Mouse (Mus musculus): Measurements from ENCODE around the gene Awat2.

GRCm38 (mm10) chrX:100409245-100409644, 33.3 kb downstream of the Awat2 start:
- TF ChIP-seq MAX (IDR thresholded peaks at IDR 0.05; ENCODE audit: low read length) (no peak), CTCF (IDR thresholded peaks at IDR 0.05 in 2 of 3, conservative IDR thresholded peaks at IDR 0.05 in 1 of 3; ENCODE audit: control insufficient read depth in 1 of 3, insufficient read depth in 1 of 3, low read depth in 2 of 3, low read length in 3 of 3, poor library complexity in 1 of 3, severe bottlenecking in 1 of 3) (no peak), SMC3 (IDR thresholded peaks at IDR 0.05; ENCODE audit: low read depth, low read length) (no peak), ZC3H11A (IDR thresholded peaks at IDR 0.05; ENCODE audit: low read depth, low read length) (no peak), USF1 (IDR thresholded peaks at IDR 0.05; ENCODE audit: low read depth, low read length) (no peak), EP300 (IDR thresholded peaks at IDR 0.05; ENCODE audit: low read depth in 1 of 2, low read length in 2 of 2) (no peak), ZNF384 (IDR thresholded peaks at IDR 0.05; ENCODE audit: low read depth, low read length) (no peak), MAZ (IDR thresholded peaks at IDR 0.05; ENCODE audit: low read depth, low read length) (no peak)
